Mouse (Mus musculus): ENCODE data around the gene Acrbp.
A peak's percentile ranks its signal among the peaks of the same experiment; 100 is the strongest.

Acrbp gene

GRCm38 (mm10) chr6:125099421-125099971 is 50.0 kb downstream of the Acrbp start:
- peak in 1 of 2 experiments; percentile 42 for DNase-seq (ENCODE audit: low spot score in 2 of 2)

GRCm38 (mm10) chr6:125101444-125101843 is 52.0 kb downstream of the Acrbp start:
- DNase-seq (ENCODE audit: low spot score in 2 of 2), result no peak

- peak; percentile 68 for DNase-seq (ENCODE audit: low spot score in 2 of 2)
These were observed 54.7 kb downstream of the Acrbp start for GRCm38 (mm10) chr6:125104223-125104622.

- DNase-seq (ENCODE audit: low spot score in 2 of 2), result no peak
These were observed 58.2 kb downstream of the Acrbp start for GRCm38 (mm10) chr6:125107705-125108104.

GRCm38 (mm10) chr6:125109371-125109770 is 59.9 kb downstream of the Acrbp start:
- no peak for DNase-seq (ENCODE audit: low spot score in 2 of 2)

- DNase-seq (ENCODE audit: low spot score in 2 of 2), result peak in 1 of 2 experiments; percentile 33
These were observed 61.4 kb downstream of the Acrbp start for GRCm38 (mm10) chr6:125110927-125111326.

- DNase-seq (ENCODE audit: low spot score in 2 of 2), result no peak
These were observed 63.1 kb downstream of the Acrbp start for GRCm38 (mm10) chr6:125112553-125112952.

Measured in spleen, postnatal 14 days (tissue).